Mouse (Mus musculus) forebrain, embryonic 10.5 days (tissue): ENCODE measurements at regions not wholly inside any gene's neighbourhood (a gene's known extent, or its start where the extent isn't known, plus 50 kb on each side); places are given as distances from the start of the nearest gene placed in this dataset.

Source experiments
- DNase-seq: peaks from one replicate; pipeline ENCODE4 v3.0.0-alpha.2; 2017; ENCODE audit warnings: low spot score; ENCODE audit errors: extremely low spot score
- H3K27ac ChIP-seq: fragments of 300-500 bp; sonication (generic); 2 replicates; pipeline ENCODE4 v1.5.1; 2016; ENCODE audit warnings: mild to moderate bottlenecking
- H3K27me3 ChIP-seq: fragments of 300-500 bp; sonication (generic); 2 replicates; pipeline ENCODE4 v1.6.1; 2016; ENCODE audit warnings: mild to moderate bottlenecking; ENCODE audit not compliant: poor library complexity, severe bottlenecking
- H3K36me3 ChIP-seq: fragments of 300-500 bp; sonication (generic); replicated peaks from 2 replicates; pipeline ENCODE4 v1.6.1; 2016; ENCODE audit warnings: mild to moderate bottlenecking, moderate library complexity
- H3K4me1 ChIP-seq: fragments of 300-500 bp; sonication (generic); 2 replicates; pipeline ENCODE4 v1.6.1; 2016
- H3K4me3 ChIP-seq: fragments of 300-500 bp; sonication (generic); 2 replicates; pipeline ENCODE4 v1.5.1; 2016; ENCODE audit warnings: mild to moderate bottlenecking, moderate library complexity
- H3K9me3 ChIP-seq: fragments of 300-500 bp; sonication (generic); 2 replicates; pipeline ENCODE4 v1.6.1; 2016; ENCODE audit warnings: mild to moderate bottlenecking, moderate library complexity
- WGBS: fragments of 180-500 bp; shearing (Covaris S2); methylation state at CpG from one replicate; pipeline ENCODE4 v1.1.7; 2016; 5-methylcytosine and 5-hydroxymethylcytosine counted together

DNA sequence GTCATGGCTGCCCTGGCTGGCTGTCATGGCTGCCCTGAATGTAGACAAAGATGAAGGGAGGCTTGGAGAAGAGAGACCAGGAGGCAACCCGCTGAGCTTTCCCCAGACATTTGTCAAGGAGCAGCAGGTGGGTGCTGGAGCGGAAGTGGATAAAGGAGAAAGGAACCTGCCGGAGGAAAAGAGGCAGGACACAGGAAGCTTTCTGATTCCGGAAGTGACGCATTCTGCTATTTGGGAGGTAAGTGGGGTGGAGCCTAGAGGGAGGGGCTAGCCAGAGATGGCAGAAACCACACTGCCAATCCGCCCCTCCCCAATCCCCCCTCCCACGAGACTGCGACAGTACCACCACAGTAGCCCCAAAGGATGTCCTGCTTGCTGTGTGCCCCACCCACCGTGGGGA, 80.1 kb downstream of the Gm572 start:
- Histone ChIP-seq H3K4me3 (no peak overlapping the region), H3K4me1 (peaks cover 25% of the 10 kb centered on the region), H3K27ac (no peak overlapping the region), H3K27me3 (peaks cover 66% of the 10 kb centered on the region), H3K9me3 (no peaks in the 10 kb centered on the region), H3K36me3 (no peaks in the 10 kb centered on the region)
- 85% methylated on average over 9 of the region's 9 CpGs for WGBS
- DNase-seq, result no peak

- Histone ChIP-seq H3K4me3 (peak overlapping the region; percentile 58), H3K27ac (peak overlapping the region; percentile 75), H3K36me3 (no peaks in the 10 kb centered on the region), H3K4me1 (peaks cover 25% of the 10 kb centered on the region), H3K27me3 (peaks cover 72% of the 10 kb centered on the region), H3K9me3 (no peaks in the 10 kb centered on the region)
- 3% methylated on average over 39 of the region's 39 CpGs for WGBS
- no peak for DNase-seq
Measured at GRCm38 (mm10) chr4:148723934-148724719, 80.1 kb upstream of the Casz1 start.

- no peaks in the 10 kb centered on the region for H3K9me3 ChIP-seq
- H3K27me3 ChIP-seq, result peaks cover 39% of the 10 kb centered on the region
- DNase-seq, result no peak
- no peaks in the 10 kb centered on the region for H3K36me3 ChIP-seq
- peaks cover 12% of the 10 kb centered on the region for H3K4me1 ChIP-seq
- 91% methylated on average over 5 of the region's 5 CpGs for WGBS
- no peak overlapping the region for H3K27ac ChIP-seq
- H3K4me3 ChIP-seq, result no peak overlapping the region
Measured at GRCm38 (mm10) chr4:148728800-148729199, 75.4 kb upstream of the Casz1 start.

GRCm38 (mm10) chr4:148731586-148731985, 72.6 kb upstream of the Casz1 start:
- Histone ChIP-seq H3K4me1 (peaks cover 16% of the 10 kb centered on the region), H3K9me3 (no peaks in the 10 kb centered on the region), H3K36me3 (no peaks in the 10 kb centered on the region), H3K27me3 (peaks cover 35% of the 10 kb centered on the region), H3K4me3 (no peak overlapping the region), H3K27ac (no peak overlapping the region)
- WGBS, result 76% methylated on average over 3 of the region's 3 CpGs
- DNase-seq, result no peak

- no peaks in the 10 kb centered on the region for H3K9me3 ChIP-seq
- H3K36me3 ChIP-seq, result no peaks in the 10 kb centered on the region
- no peak overlapping the region for H3K27ac ChIP-seq
- peaks cover 44% of the 10 kb centered on the region for H3K27me3 ChIP-seq
- H3K4me3 ChIP-seq, result no peak overlapping the region
- 82% methylated on average over 9 of the region's 9 CpGs for WGBS
- peaks cover 38% of the 10 kb centered on the region for H3K4me1 ChIP-seq
- DNase-seq, result no peak
Measured at GRCm38 (mm10) chr4:148734061-148734460, 70.2 kb upstream of the Casz1 start.

DNA sequence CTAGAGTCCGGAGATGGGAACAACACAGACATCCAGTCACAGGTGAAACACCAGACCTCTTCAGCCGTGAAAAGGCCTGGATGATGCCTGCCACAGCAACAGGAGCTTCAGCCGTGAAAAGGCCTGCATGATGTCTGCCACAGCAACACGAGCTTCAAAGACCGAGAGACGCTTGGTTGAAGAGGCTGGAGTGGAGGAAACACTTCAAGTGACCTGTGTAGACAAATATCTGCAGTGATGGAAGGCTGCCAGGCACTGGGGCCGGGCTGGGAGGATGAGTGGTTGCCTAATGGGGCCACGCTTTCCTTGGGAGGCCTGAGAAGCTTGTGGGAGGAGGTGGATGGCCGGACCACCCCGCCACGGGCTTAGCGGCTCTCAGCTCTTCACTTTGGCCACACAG, 69.7 kb upstream of the Casz1 start:
- no peak overlapping the region for H3K4me3 ChIP-seq
- DNase-seq, result no peak
- H3K4me1 ChIP-seq, result peaks cover 43% of the 10 kb centered on the region
- 79% methylated on average over 12 of the region's 12 CpGs for WGBS
- no peaks in the 10 kb centered on the region for H3K36me3 ChIP-seq
- no peaks in the 10 kb centered on the region for H3K9me3 ChIP-seq
- peaks cover 49% of the 10 kb centered on the region for H3K27me3 ChIP-seq
- no peak overlapping the region for H3K27ac ChIP-seq

- peaks cover 86% of the 10 kb centered on the region for H3K27me3 ChIP-seq
- H3K9me3 ChIP-seq, result no peaks in the 10 kb centered on the region
- 28% methylated on average over 13 of the region's 13 CpGs for WGBS
- H3K4me1 ChIP-seq, result peaks cover 62% of the 10 kb centered on the region
- no peak for DNase-seq
- no peaks in the 10 kb centered on the region for H3K36me3 ChIP-seq
- H3K4me3 ChIP-seq, result no peak overlapping the region
- 0 out of 2 replicates have a peak overlapping the region, but pooled peaks have one; percentile 2 for H3K27ac ChIP-seq
Measured at GRCm38 (mm10) chr4:148738601-148739530, 65.4 kb upstream of the Casz1 start.

DNA sequence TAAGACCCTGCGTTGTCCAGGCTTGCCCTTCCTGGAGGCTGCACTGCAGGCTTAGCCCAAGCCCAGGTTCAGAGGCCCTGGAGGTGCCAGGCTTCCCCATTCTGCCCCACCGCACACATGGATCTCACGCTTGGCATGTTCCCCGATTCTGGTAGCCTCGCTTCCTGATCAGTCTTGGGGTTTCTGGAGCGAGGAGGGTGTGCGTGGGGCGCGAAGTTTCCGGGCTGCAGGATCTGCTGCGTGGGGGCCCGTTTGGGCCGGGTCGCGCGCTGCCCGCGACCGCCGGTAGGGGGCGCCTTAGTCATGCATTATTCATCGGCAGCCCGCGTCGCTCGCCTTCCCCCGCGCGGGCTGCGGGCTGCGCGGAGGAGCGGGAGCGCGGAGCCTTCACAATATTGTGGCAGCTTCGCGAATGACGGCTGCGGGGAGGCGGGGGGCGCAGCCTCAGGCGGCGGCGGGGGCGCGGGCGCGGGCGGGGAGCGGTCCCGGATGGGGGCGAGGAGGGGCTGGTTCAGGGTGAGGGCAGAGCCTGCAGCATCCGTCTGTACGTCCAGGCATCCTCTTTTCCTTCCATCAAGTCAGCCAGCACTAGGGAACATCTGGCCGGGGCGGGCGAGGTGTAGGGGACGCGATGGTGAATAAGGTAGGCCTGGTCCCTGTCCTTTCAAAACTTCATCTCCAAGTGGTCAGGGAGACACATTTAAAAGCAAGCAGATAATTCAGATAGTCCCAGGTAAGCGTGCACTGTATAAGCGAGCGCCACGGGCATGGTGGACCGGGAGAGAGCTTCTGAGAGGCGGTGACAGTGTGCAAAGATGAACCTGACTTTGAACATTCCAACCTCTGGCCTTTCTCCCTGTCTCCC, 61.4 kb upstream of the Casz1 start:
- Histone ChIP-seq H3K27me3 (peaks cover 95% of the 10 kb centered on the region), H3K27ac (peak overlapping the region; percentile 84), H3K4me3 (peak overlapping the region; percentile 65), H3K36me3 (no peaks in the 10 kb centered on the region), H3K4me1 (peaks cover 68% of the 10 kb centered on the region), H3K9me3 (no peaks in the 10 kb centered on the region)
- DNase-seq, result peak; percentile 80
- 4% methylated on average over 65 of the region's 65 CpGs for WGBS

GRCm38 (mm10) chr4:148743414-148743844, 60.8 kb upstream of the Casz1 start:
- Histone ChIP-seq H3K27me3 (peaks cover 96% of the 10 kb centered on the region), H3K27ac (0 out of 2 replicates have a peak overlapping the region, but pooled peaks have one; percentile 84), H3K9me3 (no peaks in the 10 kb centered on the region), H3K4me3 (peak overlapping the region; percentile 65), H3K36me3 (no peaks in the 10 kb centered on the region), H3K4me1 (peaks cover 62% of the 10 kb centered on the region)
- DNase-seq, result no peak
- WGBS, result 8% methylated on average over 11 of the region's 11 CpGs

DNA sequence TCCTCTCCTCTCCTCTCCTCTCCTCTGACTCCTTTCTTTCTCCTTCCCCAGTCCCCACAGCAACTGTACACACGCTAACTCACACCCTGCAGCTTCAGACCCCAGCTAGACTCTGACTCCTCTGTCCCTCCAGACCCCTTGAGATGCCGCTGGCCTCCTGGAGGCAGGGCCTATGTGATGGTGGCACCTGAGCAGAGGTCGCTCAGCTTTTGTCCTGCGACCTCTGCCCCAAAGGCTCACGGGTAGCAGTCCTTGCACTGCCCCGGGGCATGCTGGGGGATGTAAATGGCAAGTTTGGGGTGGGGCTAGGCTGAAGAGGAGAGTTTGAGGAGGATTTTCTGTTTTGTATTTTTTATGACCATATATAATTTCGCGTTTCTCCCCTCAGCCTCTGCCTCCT, 60.2 kb upstream of the Casz1 start:
- Histone ChIP-seq H3K36me3 (no peaks in the 10 kb centered on the region), H3K4me3 (no peak overlapping the region), H3K4me1 (peaks cover 55% of the 10 kb centered on the region), H3K27me3 (peaks cover 96% of the 10 kb centered on the region), H3K27ac (no peak overlapping the region), H3K9me3 (no peaks in the 10 kb centered on the region)
- DNase-seq, result no peak
- 45% methylated on average over 8 of the region's 8 CpGs for WGBS

GRCm38 (mm10) chr4:148746460-148747314, 57.5 kb upstream of the Casz1 start:
- WGBS, result 55% methylated on average over 23 of the region's 23 CpGs
- peaks cover 59% of the 10 kb centered on the region for H3K4me1 ChIP-seq
- DNase-seq, result no peak

More at GRCm38 (mm10) chr4:148746460-148747314, 57.5 kb upstream of the Casz1 start:
- Histone ChIP-seq H3K27ac (no peak overlapping the region; the same call in 1 of the 2 replicates), H3K4me3 (no peak overlapping the region), H3K36me3 (no peaks in the 10 kb centered on the region), H3K9me3 (no peaks in the 10 kb centered on the region), H3K27me3 (peaks cover 95% of the 10 kb centered on the region)
